Mouse (Mus musculus) G1E (cell line): ENCODE data around the gene Olfml1.

Experiments used
- CTCF ChIP-seq: IDR thresholded peaks from 2 replicates; pipeline ENCODE4 v1.5.1; 2012; ENCODE audit warnings: low read depth, low read length, inconsistent platforms, mixed read lengths
- GATA1 ChIP-seq: IDR thresholded peaks from 2 replicates; pipeline ENCODE4 v1.6.1; 2012; ENCODE audit warnings: borderline replicate concordance, low read length, inconsistent platforms, mixed read lengths
- GATA2 ChIP-seq: IDR thresholded peaks from 2 replicates; pipeline ENCODE4 v1.6.1; 2012; ENCODE audit warnings: low read depth, low read length, inconsistent platforms, borderline replicate concordance

- TF ChIP-seq GATA1 (no peak), CTCF (no peak), GATA2 (no peak)
Measured at GRCm38 (mm10) chr7:107519256-107520025, 47.8 kb upstream of the Olfml1 start.
